12 mouse cellular contexts compared by ENCODE assay signal in genomic region chr12:114406206-114406605, GRCm38 (mm10).
"Had no signal": no experiment of that assay in that cellular context is flagged by ENCODE, and none has a peak within 500 bp of the region (broad histone marks: within the 10 kb centered on the region; RNA-seq: fewer than 3 reads in every experiment).

No protein-coding gene starts in this region.

- DNase-seq: kidney, adult 9 months; kidney, postnatal 25 days; layer of hippocampus, adult 9-11 months; layer of hippocampus, postnatal 36 days; liver, embryonic 13.5 days; lung, adult 2 months; lung, postnatal 14 days; lung, postnatal 4 days; thymus, adult 2 months; thymus, postnatal 36 days had no signal

- ATAC-seq: midbrain, embryonic 13.5 days; midbrain, embryonic 16.5 days had no signal
